Mouse (Mus musculus) cerebellum, adult 2 months (tissue): ENCODE data around the gene Tomm20.

Experiments
- CTCF ChIP-seq: fragments of 200-500 bp; IDR thresholded peaks from 2 replicates; pipeline ENCODE4 v1.5.1; 2011; ENCODE audit warnings: low read depth, mild to moderate bottlenecking, control low read depth, low read length, moderate library complexity, borderline replicate concordance; ENCODE audit not compliant: insufficient read depth
- POLR2A ChIP-seq: fragments of 200-500 bp; IDR thresholded peaks from 2 replicates; pipeline ENCODE4 v1.6.1; 2011; ENCODE audit warnings: low read length, control low read depth, borderline replicate concordance; ENCODE audit not compliant: insufficient read depth

DNA sequence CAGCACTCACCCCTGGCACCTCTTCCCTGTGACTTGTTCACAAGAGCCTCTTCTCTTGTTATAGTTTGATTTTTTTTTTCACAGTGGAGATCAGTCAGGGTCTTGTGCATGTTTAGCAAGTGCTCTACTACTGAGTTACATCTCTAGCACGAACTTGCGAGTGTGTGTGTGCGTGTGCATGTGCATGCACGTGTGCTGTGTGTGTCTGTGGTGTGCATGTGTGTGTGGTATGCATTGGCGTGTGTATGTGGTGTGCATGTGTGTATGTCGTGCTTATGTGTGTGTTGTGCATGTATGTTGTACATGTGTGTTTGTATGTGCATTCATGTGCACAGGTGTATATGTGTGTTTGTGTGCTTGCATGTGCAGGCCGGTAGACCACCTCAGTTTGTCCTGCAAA is 22.7 kb downstream of the Tomm20 start:
- TF ChIP-seq CTCF = no peak
- no peak for TF ChIP-seq POLR2A
